Mouse (Mus musculus) hindbrain, embryonic 10.5 days (tissue): ENCODE data around the gene Tagln. TPM values are rescaled to one million over a fixed set of nuclear protein-coding genes. Genes with fewer than 3 reads are reported as not detected.

ENCODE experiments used
- DNase-seq: peaks from one replicate; pipeline ENCODE4 v3.0.0-alpha.2; 2017; ENCODE audit warnings: low spot score
- H3K27ac ChIP-seq: fragments of 300-500 bp; sonication (generic); 2 replicates; pipeline ENCODE4 v1.5.1; 2016; ENCODE audit warnings: mild to moderate bottlenecking, moderate library complexity
- H3K27me3 ChIP-seq: fragments of 300-500 bp; sonication (generic); 2 replicates; pipeline ENCODE4 v1.6.1; 2016; ENCODE audit warnings: mild to moderate bottlenecking; ENCODE audit not compliant: poor library complexity, insufficient read depth, severe bottlenecking
- H3K36me3 ChIP-seq: fragments of 300-500 bp; sonication (generic); 2 replicates; pipeline ENCODE4 v1.6.1; 2016; ENCODE audit warnings: mild to moderate bottlenecking, moderate library complexity
- H3K4me1 ChIP-seq: fragments of 300-500 bp; sonication (generic); replicated peaks from 2 replicates; pipeline ENCODE4 v1.6.1; 2016; ENCODE audit warnings: mild to moderate bottlenecking
- H3K4me3 ChIP-seq: fragments of 300-500 bp; sonication (generic); 2 replicates; pipeline ENCODE4 v1.5.1; 2016; ENCODE audit warnings: mild to moderate bottlenecking, moderate library complexity
- H3K9me3 ChIP-seq: fragments of 300-500 bp; sonication (generic); 2 replicates; pipeline ENCODE4 v1.6.1; 2016; ENCODE audit warnings: mild to moderate bottlenecking, moderate library complexity
- WGBS: fragments of 180-500 bp; shearing (Covaris S2); methylation state at CpG from one replicate; pipeline ENCODE4 v1.1.7; 2016; 5-methylcytosine and 5-hydroxymethylcytosine counted together
- polyA plus RNA-seq: library from polyadenylated mRNA; unstranded; fragments of >200 nt; fragmentation: Nextera tagmentation; extraction: Ambion mirVana; gene quantifications from 2 replicates; pipeline ENCODE4 v1.2.1, GENCODE M21; 2016

Tagln gene
- polyA plus RNA-seq, 1 experiment from 2014 or later = 34.8 TPM

GRCm38 (mm10) chr9:45943628-45944505, 8.0 kb upstream of the Tagln start:
- H3K4me3 ChIP-seq = no peak overlapping the region
- no peaks in the 10 kb centered on the region for H3K9me3 ChIP-seq
- 0 out of 2 replicates have a peak, but pooled peaks cover 2% of the 10 kb centered on the region for H3K4me1 ChIP-seq
- H3K27ac ChIP-seq = no peak overlapping the region
- H3K27me3 ChIP-seq = no peaks in the 10 kb centered on the region
- H3K36me3 ChIP-seq = peaks cover 95% of the 10 kb centered on the region
- no peak for DNase-seq
- WGBS = 92% methylated on average over 8 of the region's 8 CpGs

GRCm38 (mm10) chr9:45942916-45943315, 7.1 kb upstream of the Tagln start:
- Histone ChIP-seq H3K4me3 (no peak overlapping the region), H3K9me3 (no peaks in the 10 kb centered on the region), H3K27me3 (no peaks in the 10 kb centered on the region), H3K4me1 (0 out of 2 replicates have a peak, but pooled peaks cover 2% of the 10 kb centered on the region), H3K36me3 (peaks cover 96% of the 10 kb centered on the region), H3K27ac (no peak overlapping the region)
- DNase-seq = no peak
- 95% methylated on average over 8 of the region's 8 CpGs for WGBS

DNA sequence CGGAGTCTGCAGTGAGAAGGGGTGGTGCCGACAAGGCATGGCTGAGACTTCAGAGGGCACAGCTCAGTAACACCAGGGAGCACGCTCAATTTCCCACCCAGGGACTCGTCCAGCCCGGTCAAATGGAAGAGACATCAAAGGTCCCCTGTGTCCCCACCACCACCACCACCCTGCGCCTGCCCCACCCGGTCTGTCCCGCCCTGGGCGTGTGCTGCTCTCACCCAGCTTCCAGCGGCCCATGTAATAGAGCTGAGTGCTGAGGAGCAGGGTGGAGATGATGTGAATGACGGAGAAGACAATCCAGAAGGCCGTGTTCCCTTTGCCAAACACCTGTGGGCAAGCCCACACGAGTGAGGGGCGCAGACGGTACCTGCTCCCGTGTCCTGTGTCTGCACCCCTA, 6.6 kb upstream of the Tagln start:
- Histone ChIP-seq H3K9me3 (no peaks in the 10 kb centered on the region), H3K36me3 (peaks cover 95% of the 10 kb centered on the region), H3K4me3 (no peak overlapping the region), H3K27me3 (no peaks in the 10 kb centered on the region), H3K4me1 (0 out of 2 replicates have a peak, but pooled peaks cover 2% of the 10 kb centered on the region), H3K27ac (no peak overlapping the region)
- DNase-seq = no peak
- 94% methylated on average over 16 of the region's 16 CpGs for WGBS

DNA sequence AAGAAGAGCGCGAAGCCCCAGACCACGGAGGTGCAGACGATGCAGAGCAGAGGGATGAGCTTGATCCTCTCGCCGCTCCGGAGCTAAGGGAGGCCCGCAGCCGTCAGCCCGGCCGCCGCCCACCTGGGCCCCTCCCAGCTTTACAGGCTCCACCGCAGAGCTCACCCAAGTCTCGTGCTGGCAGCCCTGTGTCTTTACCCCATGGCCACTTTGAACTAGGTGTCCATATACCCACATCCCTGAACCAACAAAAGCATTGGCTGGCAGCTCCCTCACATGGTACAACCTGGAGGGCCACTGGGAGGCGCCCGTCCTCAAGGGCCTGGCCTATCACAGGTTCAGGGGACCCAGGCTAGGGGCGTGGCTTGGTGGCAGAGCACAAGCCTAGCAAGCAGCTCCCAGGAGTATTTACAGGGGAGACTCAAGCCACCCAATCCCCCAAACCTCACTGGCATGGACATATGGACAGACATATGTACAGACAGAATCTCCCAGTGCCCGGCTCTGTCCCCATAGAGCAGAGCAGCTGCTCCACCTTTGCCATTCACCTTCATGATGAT, 5.6 kb upstream of the Tagln start:
- Histone ChIP-seq H3K27ac (no peak overlapping the region), H3K9me3 (no peaks in the 10 kb centered on the region), H3K4me3 (no peak overlapping the region), H3K36me3 (peaks cover 84% of the 10 kb centered on the region), H3K27me3 (no peaks in the 10 kb centered on the region; the same call in 1 of the 2 replicates), H3K4me1 (peaks cover 8% of the 10 kb centered on the region; the same call in 1 of the 2 replicates)
- no peak for DNase-seq
- 61% methylated on average over 18 of the region's 18 CpGs for WGBS

DNA sequence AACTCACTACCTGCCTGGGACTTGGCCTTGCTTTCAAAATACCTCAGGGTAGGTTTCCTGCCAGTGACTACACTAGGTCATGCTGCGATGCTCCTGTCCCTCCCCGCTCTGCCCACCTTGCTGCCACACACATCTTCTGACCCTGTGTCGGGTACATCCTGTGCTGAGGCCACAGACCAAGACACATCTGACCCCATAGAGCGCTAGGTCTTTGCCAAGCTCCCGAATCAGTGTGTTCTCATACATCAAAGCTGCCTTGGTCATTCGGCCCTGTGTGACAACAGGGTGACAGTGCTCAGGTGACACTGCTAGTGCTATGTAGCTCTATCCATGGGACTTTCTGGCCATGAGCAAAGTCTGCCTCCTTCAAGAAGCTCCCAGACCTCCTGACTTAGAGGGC, 3.9 kb upstream of the Tagln start:
- WGBS = 95% methylated on average over 6 of the region's 6 CpGs
- Histone ChIP-seq H3K36me3 (peaks cover 68% of the 10 kb centered on the region), H3K4me3 (no peak overlapping the region), H3K4me1 (peaks cover 21% of the 10 kb centered on the region), H3K27ac (no peak overlapping the region), H3K9me3 (no peaks in the 10 kb centered on the region), H3K27me3 (peaks cover 8% of the 10 kb centered on the region; the same call in 1 of the 2 replicates)
- DNase-seq = no peak

- Histone ChIP-seq H3K36me3 (peaks cover 61% of the 10 kb centered on the region), H3K27me3 (peaks cover 8% of the 10 kb centered on the region; the same call in 1 of the 2 replicates)
Measured at GRCm38 (mm10) chr9:45938952-45939637, 3.2 kb upstream of the Tagln start.

DNA sequence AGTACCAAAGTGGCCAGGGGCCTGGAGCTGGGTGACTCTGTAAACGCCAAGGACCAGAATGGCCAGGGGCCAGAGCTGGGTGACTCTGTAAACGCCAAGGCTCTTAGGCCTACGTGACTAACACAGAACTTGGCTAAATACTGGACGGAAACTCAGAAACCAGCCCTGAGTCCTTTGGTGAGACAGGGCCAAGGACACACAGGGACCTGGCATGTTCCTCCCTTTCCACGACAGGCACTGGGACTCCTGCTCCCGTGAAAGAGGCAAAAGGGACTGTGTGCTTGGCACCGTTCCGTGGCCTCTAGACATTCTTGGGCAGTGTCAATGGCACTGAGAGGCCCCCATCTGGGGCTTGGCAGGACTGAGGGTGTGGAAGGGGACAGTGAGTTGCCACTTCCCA, 2.2 kb upstream of the Tagln start:
- WGBS = 90% methylated on average over 8 of the region's 8 CpGs
- Histone ChIP-seq H3K36me3 (peaks cover 51% of the 10 kb centered on the region), H3K27me3 (peaks cover 8% of the 10 kb centered on the region; the same call in 1 of the 2 replicates), H3K9me3 (no peaks in the 10 kb centered on the region), H3K4me1 (peaks cover 21% of the 10 kb centered on the region), H3K27ac (no peak overlapping the region), H3K4me3 (no peak overlapping the region)
- DNase-seq = no peak

More at GRCm38 (mm10) chr9:45938952-45939637, 3.2 kb upstream of the Tagln start:
- Histone ChIP-seq H3K4me3 (no peak overlapping the region), H3K27ac (no peak overlapping the region), H3K4me1 (peaks cover 21% of the 10 kb centered on the region), H3K9me3 (no peaks in the 10 kb centered on the region)
- DNase-seq = no peak
- 89% methylated on average over 15 of the region's 15 CpGs for WGBS

DNA sequence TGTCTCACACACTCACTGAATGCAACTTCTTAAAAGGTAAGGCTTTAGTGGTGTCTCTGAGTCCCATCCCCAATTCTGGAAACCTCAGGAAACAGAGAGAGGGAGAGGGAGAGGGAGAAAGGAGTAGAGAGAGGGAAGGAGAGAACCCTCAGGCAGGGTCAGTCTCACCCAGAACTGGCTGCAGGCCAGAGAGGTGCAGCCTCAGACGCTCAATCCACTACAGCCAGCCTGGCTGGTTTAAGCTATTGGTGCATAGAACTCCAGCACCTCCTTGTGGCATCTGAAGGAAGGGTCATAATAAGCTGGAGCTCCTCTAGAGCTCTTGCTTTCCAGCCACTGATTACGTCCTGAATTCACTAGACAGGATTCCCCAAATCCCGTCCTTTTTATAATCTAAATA, 1.0 kb upstream of the Tagln start:
- Histone ChIP-seq H3K4me3 (no peak overlapping the region), H3K36me3 (peaks cover 39% of the 10 kb centered on the region), H3K4me1 (peaks cover 25% of the 10 kb centered on the region), H3K27me3 (peaks cover 8% of the 10 kb centered on the region; the same call in 1 of the 2 replicates), H3K27ac (no peak overlapping the region), H3K9me3 (no peaks in the 10 kb centered on the region)
- DNase-seq = peak; percentile 62
- 29% methylated on average over 3 of the region's 3 CpGs for WGBS

GRCm38 (mm10) chr9:45932571-45933415, 3.1 kb downstream of the Tagln start:
- Histone ChIP-seq H3K4me3 (peak overlapping the region; percentile 1; the same call in 1 of the 2 replicates), H3K4me1 (peaks cover 22% of the 10 kb centered on the region), H3K27me3 (peaks cover 8% of the 10 kb centered on the region; the same call in 1 of the 2 replicates), H3K36me3 (peaks cover 38% of the 10 kb centered on the region), H3K27ac (no peak overlapping the region), H3K9me3 (no peaks in the 10 kb centered on the region)
- 74% methylated on average over 11 of the region's 11 CpGs for WGBS
- no peak for DNase-seq

DNA sequence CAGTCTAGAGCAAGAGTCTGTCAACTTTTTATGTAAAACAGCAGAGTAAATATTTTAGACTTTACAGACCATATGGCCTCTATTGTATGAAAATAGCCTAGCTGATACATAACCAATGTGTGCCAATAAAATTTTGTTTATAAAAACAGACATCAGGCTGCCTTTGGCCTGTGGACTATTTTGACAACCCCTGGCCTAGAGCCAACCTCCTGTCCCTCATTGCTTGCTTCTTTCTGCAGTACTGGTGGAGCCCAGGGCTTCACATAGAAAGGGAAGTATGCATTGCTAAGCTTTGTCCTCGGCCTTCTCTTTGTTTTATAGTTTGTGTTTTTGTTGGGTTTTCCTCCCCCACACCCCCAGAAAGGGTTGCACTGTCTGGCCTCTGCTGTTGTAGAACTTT, 3.9 kb downstream of the Tagln start:
- 59% methylated on average over 1 of the region's 1 CpGs for WGBS
- Histone ChIP-seq H3K27ac (no peak overlapping the region), H3K27me3 (peaks cover 8% of the 10 kb centered on the region; the same call in 1 of the 2 replicates), H3K9me3 (no peaks in the 10 kb centered on the region), H3K4me1 (peaks cover 22% of the 10 kb centered on the region), H3K36me3 (peaks cover 44% of the 10 kb centered on the region), H3K4me3 (no peak overlapping the region)
- DNase-seq = no peak

DNA sequence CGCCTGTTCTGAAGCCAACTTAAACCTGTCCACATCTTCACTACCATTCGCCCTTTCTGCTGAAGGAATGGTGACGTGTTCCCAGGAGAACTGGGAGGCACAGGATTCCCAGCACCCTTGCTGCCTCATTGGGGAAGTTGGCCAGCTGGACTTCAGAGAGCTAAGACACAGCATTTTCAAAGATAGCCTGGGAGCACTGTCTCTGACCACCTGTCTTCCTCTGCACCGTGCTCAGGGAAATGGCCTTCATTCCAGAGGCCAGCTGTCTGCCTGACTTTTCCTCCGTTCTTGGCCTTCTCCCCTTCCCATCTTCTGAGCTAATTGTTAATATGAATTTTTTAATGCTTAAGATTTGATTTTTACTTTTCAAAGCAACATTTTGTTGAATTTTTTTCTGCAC, 6.6 kb downstream of the Tagln start:
- Histone ChIP-seq H3K4me3 (no peak overlapping the region), H3K4me1 (peaks cover 4% of the 10 kb centered on the region; the same call in 1 of the 2 replicates), H3K9me3 (no peaks in the 10 kb centered on the region), H3K27me3 (no peaks in the 10 kb centered on the region), H3K36me3 (peaks cover 65% of the 10 kb centered on the region), H3K27ac (no peak overlapping the region)
- DNase-seq = no peak
- WGBS = 90% methylated on average over 5 of the region's 5 CpGs

DNA sequence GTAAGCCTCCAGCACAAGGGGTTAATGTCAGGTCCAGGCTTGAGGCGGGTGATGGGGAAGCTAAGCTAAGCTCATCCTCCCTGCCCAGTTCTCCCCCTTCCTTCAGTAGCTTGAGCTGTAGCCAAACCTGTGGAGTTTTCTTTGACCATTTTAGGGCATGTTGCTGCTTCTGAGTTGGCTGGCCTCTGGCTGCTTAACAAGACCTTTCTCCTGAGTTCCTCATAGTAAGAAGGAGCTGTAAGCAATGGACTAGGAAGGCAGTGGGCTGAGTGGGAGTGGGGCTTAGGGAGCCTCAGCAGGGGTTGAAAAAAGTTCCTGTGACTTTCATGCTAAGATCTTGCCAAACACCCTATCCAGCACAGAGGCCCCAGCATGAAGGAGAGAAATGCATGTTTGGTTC, 16.0 kb downstream of the Tagln start:
- Histone ChIP-seq H3K9me3 (no peaks in the 10 kb centered on the region), H3K36me3 (peaks cover 82% of the 10 kb centered on the region), H3K27ac (no peak overlapping the region), H3K27me3 (no peaks in the 10 kb centered on the region), H3K4me3 (no peak overlapping the region), H3K4me1 (no peaks in the 10 kb centered on the region)
- 70% methylated on average over 1 of the region's 1 CpGs for WGBS
- no peak for DNase-seq
